Mouse (Mus musculus): Measurements from ENCODE around the gene Trio.

Trio gene

DNA sequence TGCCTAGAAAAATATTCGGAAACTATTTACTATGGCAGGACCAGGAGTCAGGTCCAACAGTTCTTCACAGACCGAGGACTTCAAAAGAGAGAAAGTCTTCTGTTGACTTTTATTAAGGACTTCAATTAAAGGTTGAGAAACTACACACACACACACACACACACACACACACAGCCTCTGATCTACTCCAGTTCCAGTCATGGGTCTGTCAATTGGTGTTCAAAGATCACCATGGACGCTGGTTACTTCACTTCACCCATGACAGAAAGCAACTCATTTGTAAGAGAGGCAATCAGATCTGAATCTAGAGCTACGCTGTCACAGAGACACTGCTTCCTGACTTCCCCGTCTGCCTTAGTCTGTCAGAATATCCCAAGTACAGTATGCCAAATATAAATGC lies 33.1 kb downstream of the Trio start:
- no peak for DNase-seq (ENCODE audit: low spot score in 2 of 2)

DNA sequence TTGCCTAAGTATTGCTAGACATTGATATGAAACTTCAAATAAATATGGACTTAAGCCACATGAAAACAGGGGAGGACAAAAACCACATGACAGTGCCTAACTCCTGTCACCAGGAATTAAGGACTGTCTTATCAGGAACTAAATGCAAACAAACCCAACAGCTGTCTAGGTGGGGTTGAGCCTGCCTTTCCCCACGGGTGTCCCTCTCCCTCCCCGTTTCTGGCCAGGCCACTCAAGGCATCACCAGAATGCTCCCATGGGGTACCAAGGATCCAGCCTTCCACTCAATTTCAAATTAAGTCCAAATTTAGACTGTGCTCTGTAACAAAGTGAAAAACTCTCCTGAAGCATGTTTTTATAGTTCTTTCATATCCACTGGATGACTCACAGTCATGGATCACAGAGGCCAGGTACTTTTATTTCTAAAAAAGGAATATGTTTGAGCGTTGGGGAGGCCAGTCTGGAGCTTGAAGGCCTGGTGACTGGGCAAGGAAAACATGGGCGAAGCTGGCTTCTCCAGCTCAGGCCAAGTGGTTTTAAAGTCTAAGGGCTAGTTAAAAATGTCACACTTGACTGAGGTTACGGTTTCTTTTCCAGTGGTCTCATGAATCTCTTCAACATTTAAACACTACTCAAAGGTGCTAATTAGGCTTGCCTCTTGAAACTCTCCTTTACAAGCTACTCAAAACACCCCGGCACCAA lies 33.6 kb downstream of the Trio start:
- no peak for DNase-seq (ENCODE audit: low spot score in 2 of 2)

DNA sequence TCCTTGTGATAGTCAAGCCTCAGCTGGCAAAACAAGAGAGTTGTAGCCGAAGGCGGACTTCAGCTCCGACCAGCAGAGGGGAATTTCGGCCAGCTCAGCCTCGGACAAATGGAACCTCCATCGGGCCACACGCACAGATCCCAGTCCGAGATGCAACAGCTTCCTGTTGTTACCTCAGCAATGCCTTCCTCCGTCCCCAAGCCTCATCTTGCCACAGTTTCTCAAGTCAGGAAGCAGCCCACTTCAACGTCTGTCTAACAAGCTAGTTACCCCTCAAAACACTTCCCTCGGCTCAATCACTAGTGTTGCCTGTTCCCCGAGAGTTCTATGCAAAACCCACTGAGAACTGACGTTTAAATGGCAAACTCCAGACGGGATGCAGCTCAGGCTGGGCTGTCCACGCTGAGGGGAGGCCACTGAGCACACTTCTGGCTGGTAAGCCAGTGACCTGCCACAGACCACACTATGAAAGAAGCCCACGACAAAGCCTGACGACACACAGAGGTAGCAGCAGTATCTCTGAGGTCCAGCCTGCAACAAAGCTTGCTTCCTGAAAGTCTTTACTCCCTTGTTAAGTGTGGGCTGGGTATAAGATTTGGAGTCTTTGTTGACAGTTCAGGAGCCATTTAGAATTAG lies 34.5 kb downstream of the Trio start:
- no peak for DNase-seq (ENCODE audit: low spot score in 2 of 2)

DNA sequence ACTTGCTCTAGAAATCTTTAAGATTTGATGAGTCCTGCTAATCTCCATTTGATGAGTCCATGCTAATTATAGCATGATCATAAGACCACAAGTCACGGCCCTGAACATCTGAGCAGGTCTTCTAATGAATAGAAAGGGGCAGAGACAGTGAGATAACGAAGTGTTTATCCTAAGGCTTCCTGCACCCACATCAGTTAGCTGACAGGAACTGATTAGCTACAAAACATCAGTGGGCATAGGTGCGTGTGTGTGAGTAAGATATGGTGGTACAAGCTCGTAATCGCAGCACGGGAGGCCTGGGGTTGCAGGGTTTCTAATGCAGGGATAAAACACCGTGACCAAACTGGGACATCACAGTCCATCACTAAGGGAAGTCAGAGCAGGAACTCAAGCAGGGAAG lies 37.7 kb downstream of the Trio start:
- DNase-seq (ENCODE audit: low spot score in 2 of 2): no peak

DNA sequence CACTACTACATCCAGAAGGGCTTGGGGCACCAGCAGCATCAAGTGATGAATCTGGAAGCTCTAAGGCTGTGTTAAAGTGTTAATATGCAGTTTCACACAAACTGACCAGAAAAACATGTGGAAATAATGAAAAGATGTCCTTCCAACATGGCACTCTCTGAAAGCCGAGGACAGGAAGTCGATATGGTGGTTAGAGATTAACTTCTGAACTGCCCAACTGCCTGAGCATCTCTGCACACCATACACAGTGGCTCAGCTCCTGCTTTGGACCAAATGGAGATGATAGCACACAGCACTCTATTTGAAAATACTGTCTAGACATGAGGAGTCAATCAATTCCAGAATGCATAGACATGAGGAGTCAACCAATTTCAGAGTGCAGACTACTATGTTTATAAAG lies 40.8 kb downstream of the Trio start:
- no peak for DNase-seq (ENCODE audit: low spot score in 2 of 2)

DNA sequence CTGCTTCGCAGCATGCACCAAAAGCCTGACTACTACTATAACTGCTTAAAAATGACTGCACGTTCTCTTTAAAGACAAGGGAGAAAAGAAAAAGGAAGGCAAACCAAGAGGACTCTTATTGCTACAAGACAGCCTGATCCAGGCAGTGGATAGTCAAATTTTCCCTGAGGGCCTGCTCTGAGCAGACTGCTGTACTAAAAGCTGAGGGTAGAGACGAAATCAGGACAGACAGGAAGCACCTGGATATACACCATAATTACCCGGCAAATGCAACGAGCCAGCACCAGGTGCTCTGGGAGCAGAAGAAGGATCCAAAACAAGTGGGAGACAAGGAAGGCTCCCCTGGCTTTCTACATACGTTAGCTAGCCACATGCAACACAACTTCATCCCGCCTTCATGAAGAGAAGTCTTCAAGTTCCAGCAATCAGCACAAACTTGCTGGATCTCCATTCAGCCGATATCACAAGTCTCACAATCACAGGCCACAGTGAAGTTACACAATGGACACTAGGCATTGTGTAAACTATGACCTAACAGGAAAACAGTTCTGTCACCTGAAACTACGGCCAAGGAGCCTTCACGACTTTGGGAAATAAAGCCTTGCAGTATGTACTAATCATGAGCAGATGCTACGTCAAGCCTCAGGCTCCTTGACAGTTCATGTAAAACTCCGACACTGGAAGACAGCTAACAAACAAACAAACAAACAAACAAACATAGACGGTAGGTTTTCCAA lies 43.7 kb downstream of the Trio start:
- DNase-seq (ENCODE audit: low spot score in 2 of 2): no peak

DNA sequence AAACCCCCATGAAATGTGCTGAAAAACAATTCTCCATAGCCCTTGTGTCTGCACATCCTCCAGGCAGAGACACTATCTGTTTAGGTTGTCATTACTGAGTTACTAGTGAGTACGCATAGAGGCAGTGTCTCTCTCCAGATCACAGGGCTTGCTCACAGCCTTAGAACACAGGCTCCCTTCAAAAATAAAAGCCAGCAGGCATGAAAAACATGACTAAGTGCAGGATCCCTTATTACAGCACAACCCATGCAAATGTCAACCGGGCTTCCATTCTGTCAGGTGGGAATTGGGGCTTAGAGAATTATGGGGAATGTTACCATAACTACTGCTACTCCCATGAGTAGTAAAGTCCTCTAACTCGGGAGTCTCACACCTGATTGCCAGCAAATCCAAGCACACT lies 44.4 kb downstream of the Trio start:
- DNase-seq (ENCODE audit: low spot score in 2 of 2): no peak

DNA sequence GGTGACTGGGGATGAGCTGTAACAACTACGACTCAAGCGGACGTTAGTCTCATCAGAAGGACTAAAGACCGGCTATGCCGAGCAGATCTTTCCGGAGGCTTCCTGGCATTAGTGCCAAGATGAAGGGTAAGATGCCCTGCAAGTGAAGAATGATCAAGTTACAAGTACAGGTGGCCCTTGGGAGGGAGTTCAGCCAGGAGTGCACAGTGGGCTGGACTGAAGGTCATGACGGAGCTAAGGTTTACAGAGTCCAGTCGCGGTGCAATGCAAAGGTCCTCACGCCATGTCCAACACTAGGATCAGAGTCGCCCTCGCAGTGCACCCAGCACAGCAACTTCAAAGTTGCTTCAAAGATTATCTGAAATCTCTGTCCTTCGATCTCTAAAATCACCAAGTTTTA lies 45.2 kb downstream of the Trio start:
- DNase-seq (ENCODE audit: low spot score in 2 of 2): no peak

DNA sequence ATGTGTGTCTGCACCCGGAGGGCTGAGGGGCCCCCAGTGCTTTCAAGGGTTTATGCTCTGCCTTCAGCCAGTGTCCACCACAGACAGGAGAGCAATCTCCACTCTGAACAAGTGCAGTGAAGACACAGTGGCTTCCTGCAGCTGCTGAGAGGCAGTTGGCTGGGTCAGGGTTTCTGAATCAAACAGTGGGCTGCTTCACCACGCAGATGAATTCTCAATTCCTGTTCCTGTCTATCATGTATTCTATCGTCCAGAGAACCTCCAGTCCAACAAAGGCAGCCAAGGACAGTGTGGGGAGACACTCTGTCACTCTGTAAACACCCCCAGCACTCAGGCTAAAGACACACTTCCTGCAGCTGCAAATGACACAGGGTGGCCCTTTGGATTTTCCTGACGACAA lies 48.7 kb downstream of the Trio start:
- no peak for DNase-seq (ENCODE audit: low spot score in 2 of 2)

DNA sequence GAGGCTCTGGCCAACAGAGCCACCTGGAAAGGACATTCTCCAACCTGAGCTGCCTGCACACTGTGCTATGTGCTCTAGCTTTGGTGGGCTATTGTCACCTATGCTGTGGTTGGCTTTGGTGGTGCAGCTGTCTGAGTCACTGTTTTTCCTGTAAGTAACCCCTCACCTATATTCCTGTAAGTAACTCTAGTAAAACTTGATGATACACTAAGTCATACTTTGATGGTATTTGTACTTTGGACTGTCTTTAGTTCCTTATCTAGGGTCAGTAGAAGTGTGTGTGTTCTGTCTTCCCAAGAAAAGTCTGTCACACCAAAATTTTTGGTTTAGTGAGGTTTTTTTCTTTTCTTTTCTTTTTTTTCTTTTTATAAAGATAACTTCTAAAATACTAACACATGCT lies 49.3 kb downstream of the Trio start:
- no peak for DNase-seq (ENCODE audit: low spot score in 2 of 2)

DNA sequence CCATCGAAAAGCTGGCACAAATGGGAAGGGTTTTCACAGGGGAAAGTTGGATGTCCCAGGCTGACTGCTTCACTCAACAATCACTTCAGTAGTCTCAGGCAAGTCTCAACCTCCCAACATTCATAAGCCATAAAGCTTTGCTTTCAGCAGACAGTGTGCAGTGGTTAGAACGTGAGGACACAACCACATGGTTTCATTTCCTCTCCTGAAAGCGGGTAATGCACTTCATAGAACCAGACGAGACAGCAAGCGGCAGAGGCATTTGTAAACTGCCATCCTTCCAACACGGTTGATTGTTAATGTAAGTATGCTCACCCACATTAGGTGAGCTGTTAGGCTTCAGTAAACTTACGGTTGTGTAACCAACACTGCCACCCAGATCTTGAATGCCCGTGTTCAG lies 51.0 kb downstream of the Trio start:
- DNase-seq (ENCODE audit: low spot score in 2 of 2): no peak

DNA sequence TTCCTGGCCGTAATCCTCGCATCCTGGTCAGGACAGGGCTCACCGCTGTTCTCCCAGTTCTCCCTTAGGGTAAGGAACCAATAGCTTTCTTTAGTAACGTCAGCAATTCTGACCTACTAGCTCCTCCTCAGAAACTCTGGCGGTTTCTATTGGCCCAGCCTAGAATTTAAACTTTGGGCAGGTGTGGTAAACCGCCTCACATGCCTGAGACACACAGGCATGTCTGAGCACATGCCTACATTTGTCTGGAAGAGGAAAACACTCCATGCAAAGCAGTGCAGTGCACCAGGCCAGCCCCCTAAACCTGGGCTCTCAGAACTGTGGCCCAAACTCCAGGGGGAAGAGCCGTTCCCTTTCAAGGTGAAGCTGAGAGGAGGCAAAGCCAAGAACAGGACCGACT lies 57.5 kb downstream of the Trio start:
- no peak for DNase-seq (ENCODE audit: low spot score in 2 of 2)

DNA sequence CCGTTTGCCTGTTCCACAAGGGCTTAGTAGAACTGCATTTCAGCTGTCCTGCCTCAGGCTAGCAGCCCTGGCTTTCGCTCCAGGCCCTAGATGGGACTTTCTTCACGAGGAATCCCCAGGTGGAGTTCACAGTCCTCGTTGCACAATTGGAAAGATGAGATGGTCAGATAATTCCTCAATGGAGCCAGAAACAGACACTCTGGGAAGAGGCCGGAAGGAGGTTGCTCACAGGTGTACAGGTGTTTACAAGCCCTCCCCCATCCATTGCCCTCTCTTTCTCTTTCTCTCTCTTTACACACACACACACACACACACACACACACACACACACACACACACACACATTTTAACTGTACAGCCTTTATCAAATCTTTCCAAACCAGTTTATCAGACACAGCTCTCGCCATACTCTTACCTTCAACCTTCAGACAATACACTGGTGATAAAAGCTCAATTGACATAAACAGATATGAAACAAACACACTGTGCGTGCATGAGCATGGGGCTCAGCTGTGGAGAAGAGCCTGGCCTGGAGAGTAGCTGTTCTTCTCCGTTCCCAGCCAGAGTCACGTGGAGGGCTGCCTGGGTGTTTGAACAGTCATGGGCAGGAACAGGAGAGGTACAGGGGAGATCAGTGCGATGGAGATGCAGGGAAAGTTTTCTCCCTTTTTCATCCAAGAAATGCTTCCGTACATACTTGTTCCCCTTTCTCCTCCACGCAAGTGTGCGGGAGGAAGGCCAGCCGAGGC lies 58.3 kb downstream of the Trio start:
- no peak for DNase-seq (ENCODE audit: low spot score in 2 of 2)

DNA sequence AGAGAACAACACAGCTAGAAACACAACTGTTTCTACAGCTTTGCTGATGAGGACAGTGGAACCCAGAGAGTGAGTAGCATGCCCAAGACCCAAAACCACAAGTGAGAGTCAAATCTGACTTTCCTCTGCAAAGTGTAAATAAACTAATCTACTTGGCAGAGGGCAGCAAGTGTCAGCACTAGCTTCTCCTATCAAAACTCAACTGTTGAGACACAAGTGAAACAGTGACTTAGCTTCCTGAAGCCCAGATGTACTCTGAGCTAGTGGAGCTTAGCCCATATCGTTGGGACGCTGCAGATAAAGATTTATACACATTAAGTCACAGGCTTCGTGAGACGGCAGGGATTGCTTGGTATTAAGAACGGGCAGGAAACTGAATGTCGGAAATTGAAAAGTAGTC lies 60.8 kb downstream of the Trio start:
- no peak for DNase-seq (ENCODE audit: low spot score in 2 of 2)

DNA sequence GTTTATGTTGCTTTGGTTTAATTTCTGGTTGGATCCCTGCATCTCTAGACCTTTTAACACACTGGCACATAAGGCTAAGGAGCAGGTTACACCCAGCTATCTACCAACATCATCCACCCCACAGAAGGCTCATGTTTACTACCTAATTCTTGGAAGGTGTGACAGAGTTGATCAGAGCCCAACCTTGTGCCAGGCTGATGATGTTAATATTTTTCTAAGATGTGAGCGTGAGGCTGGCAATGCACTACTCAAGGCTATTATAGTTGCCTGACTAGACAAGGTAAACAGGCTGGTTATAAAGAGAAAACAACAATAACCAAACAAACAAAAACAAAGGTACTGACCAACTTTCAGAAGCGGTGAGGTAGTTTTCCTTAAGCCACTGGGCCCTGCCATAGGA lies 62.1 kb downstream of the Trio start:
- no peak for DNase-seq (ENCODE audit: low spot score in 2 of 2)

DNA sequence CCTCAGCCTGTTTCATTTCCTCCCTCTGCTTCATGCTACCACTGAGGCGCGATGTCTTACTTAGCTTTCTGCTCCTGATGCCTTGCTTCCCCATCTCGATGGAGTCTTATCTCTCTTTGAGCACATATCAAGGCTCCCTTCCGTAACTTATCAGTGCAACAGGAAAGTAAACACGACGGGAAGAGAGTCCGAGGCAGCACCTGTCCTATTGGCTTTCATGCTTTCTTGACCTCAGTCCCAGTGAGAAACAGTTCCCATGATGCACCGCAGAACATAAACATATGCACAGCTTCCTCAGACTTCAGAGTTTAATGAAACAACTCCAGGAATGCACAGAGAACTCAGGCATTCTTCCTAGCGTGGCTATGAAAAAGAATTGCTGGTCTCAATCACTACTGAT lies 65.0 kb downstream of the Trio start:
- no peak for DNase-seq (ENCODE audit: low spot score in 2 of 2)

DNA sequence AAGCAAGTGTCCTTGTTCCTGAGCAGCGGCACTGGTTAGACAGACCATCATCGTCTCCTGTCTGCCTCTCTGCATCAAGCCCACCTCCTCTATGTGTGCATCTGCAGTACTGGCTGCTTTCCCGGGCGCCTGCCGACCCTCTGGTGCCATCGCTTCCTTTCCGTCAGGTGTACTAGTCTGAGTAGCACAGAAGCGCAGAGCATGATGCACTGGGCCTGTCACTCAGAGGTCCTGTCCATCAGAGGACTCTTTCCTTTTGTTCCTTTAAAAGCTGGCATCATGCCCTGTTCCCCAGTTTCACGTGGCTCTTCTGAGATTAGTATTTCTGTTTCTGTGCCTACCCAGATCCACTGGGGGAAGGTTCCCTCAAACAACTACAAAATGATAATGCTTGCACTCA lies 67.8 kb downstream of the Trio start:
- DNase-seq (ENCODE audit: low spot score in 2 of 2): no peak

DNA sequence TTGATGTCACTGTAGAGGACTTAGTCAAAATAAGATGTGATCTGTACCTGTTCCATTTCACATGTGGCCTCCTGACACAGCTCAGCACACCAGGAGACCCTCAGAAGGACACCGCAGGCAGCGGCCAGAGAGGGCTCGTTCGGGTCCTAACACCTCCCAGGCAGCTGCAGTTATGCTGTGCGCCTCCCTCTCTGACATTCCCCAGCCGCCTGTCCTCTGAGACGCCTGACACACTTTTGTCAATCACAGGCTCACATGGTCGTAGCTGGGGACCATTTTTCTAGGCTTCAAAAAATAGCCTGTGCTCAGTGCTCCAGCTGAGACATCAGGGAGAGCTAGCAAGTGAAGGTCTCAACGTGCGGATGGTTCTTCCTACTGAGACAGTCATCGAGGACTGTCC lies 70.0 kb downstream of the Trio start:
- no peak for DNase-seq (ENCODE audit: low spot score in 2 of 2)

DNA sequence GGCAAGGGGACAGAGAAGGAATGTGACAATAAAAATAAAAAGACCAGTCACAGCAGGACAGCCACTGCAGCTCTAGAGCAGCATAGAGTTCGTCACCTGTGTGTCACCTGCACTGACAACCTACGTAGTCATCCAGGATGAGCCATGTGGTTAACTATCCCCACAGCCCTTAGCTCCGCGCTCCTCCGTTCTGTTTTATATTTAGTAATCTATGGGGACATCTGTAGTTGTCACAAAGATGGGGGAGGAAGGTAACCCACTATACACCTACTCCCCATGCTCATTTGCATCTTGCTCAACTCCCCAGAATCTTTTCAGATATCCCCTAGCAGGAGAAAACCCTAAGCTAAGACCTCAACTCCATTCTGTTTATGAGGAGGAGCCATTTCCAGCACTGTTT lies 71.3 kb downstream of the Trio start:
- DNase-seq (ENCODE audit: low spot score in 2 of 2): no peak

DNA sequence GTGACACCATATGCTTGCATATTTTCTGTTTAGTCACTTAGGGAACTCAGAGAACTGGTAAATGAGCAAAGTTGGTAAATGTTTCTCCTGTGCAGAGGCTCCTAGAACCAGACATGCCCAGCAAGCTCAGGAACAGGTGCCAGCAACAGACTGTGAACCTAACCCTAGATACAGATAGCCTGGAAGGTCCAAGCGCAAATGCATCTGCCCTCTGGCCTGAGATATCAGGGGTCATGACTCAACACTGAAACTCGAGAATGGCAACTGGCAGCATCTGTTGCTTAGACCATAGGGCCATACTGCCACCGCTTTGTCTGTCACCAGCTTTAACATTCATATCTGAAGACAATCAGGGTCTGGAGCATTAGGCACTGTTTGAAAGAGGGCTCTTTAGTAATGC lies 72.1 kb downstream of the Trio start:
- no peak for DNase-seq (ENCODE audit: low spot score in 2 of 2)

DNA sequence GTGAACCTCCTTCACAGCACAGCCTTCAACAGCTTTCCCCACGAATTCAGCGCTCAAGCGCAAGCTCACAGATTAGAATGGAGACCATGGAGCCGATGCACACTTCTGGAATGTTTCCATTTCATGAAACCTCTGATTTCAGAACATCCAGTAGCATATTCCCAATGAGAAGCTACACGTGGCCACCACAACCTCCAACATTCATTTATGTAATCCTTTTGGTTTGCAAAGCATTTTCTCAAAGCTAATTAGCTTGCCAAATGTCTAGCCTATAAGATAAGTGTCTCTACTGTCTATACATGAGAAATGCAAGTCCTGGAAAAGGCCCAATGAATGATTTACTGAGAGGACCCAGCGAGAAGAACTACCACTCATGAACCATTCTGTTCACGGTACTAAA lies 74.5 kb downstream of the Trio start:
- no peak for DNase-seq (ENCODE audit: low spot score in 2 of 2)

DNA sequence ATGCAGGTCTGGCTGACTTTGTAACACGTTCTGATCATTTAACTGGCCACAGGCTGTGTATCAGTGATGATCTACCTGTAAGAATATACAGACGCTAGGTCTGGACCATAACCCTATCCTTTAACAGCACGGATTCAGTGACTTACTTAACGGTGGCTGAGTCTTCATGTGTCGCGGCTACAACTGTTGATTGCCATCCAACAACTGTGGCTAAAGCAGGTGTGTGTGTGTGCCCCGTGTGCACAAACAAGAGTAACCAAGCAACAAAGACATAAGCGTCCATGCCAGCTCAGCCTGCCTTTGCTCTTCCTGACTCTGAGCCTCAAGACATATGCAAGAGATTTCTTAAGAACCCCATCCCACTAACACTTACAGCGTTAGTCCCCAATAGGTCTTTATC lies 76.5 kb downstream of the Trio start:
- no peak for DNase-seq (ENCODE audit: low spot score in 2 of 2)

DNA sequence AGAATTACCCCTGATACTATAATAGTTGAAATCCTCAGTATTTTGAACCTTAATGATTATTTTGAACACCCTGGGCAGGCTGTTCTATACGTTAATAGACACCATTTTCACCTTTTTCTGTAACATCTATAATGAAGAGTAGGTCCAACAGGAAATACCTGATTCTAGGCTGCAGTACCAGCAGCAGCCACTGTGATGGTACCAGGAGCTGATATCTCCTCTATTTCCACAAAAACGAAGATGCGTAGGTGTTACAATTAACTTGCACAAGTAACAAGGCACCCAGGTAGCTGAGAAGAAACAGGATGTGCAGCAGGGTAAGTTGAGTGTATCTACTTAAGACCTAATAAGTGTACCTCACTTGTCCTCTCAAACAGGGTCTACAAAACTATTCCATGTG lies 77.8 kb downstream of the Trio start:
- no peak for DNase-seq (ENCODE audit: low spot score in 2 of 2)

Measured in right cerebral cortex, postnatal 10 days (tissue).